Mouse (Mus musculus) activated CD4-positive, CD25-positive, alpha-beta regulatory T cell (primary cell): Measurements from ENCODE around the gene Arl6ip5. TPM values are rescaled to one million over a fixed set of nuclear protein-coding genes. Genes with fewer than 3 reads are reported as not detected.

Experiments
- polyA plus RNA-seq, 2 experiments: library from polyadenylated mRNA; unstranded; fragments of 100-300 nt; shearing (Covaris generic); gene quantifications; one replicate each; pipeline ENCODE4 v1.2.1; 2017

Gene Arl6ip5
- 100 to 1,000 TPM; 249 to 286 TPM for polyA plus RNA-seq

DNA sequence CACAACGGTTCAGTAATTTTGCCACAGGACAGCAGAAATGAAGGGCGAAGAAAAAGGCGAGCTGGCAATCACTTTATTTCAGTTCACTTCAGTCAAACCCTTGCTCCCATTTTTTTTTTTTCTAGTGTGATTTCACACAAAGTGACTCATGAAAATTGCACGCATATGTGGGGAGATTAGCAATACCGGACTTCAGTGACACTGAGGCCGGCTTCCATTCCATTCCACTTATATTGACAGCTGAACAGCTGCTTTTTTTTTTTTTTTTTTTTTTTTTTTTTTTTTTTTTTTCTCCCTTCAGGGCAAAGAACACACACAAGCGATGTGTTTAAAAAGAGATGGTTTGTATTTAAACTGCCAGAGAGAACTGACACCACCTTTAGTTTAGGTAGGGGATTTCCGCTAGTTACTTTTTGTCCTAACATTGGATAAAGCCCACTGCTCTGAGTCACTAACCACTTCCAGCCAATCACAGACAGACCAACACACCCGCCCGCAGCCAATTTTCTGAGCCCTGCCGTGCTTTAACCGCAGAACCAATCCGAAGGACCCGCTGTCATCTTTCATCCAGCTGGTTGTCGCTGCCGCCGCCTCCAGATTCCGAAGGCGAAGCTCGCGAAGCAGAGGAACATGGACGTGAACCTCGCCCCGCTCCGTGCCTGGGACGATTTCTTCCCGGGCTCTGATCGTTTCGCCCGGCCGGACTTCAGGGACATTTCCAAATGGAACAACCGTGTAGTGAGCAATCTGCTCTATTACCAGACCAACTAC lies at the start of gene Arl6ip5:
Arl6ip5 (plus strand) TSS at position 499 of the 771 bp plus-strand sequence.

DNA sequence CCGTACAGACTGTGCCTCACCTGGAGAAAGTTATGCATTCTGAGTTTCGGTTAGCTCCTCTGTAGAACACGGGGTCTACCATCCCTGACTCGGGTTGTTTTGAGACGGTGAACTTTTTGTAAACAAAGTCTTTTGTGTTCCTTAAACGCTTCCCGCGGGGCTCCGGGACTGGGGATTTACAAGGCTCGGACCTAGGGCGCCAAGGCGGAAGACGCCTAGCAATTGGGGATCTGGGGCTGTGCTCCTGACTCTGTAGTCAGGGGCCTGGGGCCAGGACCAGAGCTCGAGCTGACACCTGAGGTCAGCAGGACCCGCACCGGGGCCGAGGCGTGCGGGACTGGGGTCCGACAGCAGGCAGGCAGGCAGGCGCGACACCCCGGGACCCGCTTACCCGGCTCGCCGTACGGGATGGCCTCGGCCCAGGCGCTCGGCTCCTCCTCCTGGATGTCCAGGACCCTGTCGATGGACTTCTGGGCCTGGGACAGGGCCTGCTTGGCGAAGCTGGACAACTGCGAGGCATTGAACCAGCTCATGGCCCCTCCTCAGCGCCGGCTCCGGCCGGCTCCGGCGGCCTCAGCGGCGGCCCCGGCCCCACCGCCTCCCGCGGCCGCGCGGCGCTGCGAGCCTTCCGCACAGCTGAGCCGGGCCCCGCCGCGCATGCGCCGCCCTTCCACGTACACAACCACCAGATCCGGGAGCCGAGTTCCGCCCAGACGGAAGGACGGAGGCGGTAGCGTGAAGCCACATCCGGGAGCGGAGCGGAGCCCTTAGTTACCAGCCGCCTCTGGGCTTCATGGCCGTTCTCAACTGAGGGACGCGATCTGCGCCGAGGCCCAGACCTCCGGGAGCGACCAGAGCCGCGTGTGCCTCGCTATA lies 31.8 kb upstream of the Arl6ip5 start, which contains the start of gene Tmf1:
Tmf1 (minus strand) TSS at position 632 of the 876 bp plus-strand sequence.

DNA sequence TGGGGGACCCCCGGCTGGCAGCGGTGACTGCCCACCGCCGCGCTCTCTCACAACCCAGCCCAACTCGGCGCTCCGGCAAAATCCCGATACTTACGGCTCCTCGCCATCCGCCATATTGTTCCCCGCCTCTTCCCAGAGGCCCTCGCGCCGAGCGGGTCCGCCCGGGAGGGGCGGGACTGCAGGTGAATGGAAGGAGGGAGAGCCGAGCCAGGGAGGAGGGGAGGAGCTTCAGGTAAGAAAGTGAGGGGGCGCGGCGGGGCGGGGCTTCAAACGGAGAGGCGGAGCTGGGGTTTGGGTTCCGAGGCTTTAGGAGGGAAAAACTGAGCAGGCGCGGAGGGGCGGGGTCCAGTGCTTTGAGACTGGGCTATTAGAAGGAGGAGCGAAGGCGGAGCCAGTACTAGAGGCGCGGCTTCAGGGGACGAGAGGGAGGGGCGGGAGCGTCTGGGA lies 5.0 kb upstream of the Arl6ip5 start, which contains the start of gene Uba3:
Uba3 (minus strand) TSS at position 209 of the 447 bp plus-strand sequence.

DNA sequence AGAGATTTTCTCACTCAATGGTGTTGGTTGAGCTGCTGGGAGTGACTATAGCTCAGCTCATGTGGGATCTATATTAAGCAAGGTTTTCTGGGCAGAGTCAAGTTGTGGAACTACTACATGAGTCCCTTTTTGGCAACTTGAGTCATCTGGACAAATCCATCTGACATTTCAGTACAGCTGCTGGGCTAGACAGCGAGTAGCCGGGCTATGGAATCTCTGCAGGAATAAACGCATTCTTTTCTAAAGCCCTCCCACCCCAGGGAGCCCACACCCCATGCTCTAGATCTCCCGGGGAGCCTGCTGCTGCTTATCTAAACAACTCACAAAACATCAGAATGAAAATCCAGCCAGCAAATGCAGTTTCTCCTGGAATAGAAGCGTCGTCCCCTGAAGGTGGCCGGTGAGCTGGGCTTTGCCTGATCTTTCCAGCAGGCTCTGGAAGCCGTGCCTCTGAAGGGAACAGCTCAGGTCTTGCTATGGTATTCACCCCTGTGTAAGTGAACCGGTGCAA lies 42.3 kb downstream of the Arl6ip5 start, which contains the start of gene Lmod3:
Lmod3 (minus strand) TSS at position 49 of the 511 bp plus-strand sequence.

Other genes with a start within 250 kb of the Arl6ip5 start
- gene Fam19a4, start 150.3 kb upstream of the Arl6ip5 start, polyA plus RNA-seq = not detected
- gene Eogt, start 61.5 kb upstream of the Arl6ip5 start, polyA plus RNA-seq = 10 to 100 TPM; 12.1 to 17.4 TPM
- 10 to 100 TPM; 31.9 to 35.4 TPM for gene Tmf1, start 31.6 kb upstream of the Arl6ip5 start, polyA plus RNA-seq
- 10 to 100 TPM; 38.6 to 45.0 TPM for gene Uba3, start 5.0 kb upstream of the Arl6ip5 start, polyA plus RNA-seq
- under 1 TPM in 1 of 2 experiments, not detected in 1; 0.07 TPM for gene Lmod3, start 42.1 kb downstream of the Arl6ip5 start, polyA plus RNA-seq